Mouse (Mus musculus) heart, embryonic 16.5 days (tissue): ENCODE data around the gene Med9. TPM values are rescaled to one million over a fixed set of nuclear protein-coding genes. Genes with fewer than 3 reads are reported as not detected.

Source experiments
- ATAC-seq: fragments of 200-750 bp; cut with Nextera tagmentation; replicated peaks from 2 replicates; pipeline ENCODE4 v1.8.0; 2017; ENCODE audit warnings: moderate number of reproducible peaks; ENCODE audit not compliant: insufficient read depth, low FRiP score; ENCODE audit errors: extremely low read depth
- H3K27ac ChIP-seq: fragments of 300-500 bp; sonication (generic); 2 replicates; pipeline ENCODE4 v1.5.1; 2014; ENCODE audit warnings: mild to moderate bottlenecking, low read length, control low read depth, moderate library complexity
- H3K27me3 ChIP-seq: fragments of 300-500 bp; sonication (generic); 2 replicates; pipeline ENCODE4 v1.6.1; 2014; ENCODE audit warnings: low read length, mixed read lengths; ENCODE audit not compliant: control insufficient read depth, insufficient read depth
- H3K36me3 ChIP-seq: fragments of 300-500 bp; sonication (generic); 2 replicates; pipeline ENCODE4 v1.6.1; 2014; ENCODE audit not compliant: control insufficient read depth, insufficient read depth
- H3K4me1 ChIP-seq: fragments of 300-500 bp; sonication (generic); 2 replicates; pipeline ENCODE4 v1.6.1; 2014; ENCODE audit warnings: low read length, mixed read lengths; ENCODE audit not compliant: control insufficient read depth, insufficient read depth
- H3K4me2 ChIP-seq: fragments of 300-500 bp; sonication (generic); 2 replicates; pipeline ENCODE4 v1.6.1; 2014; ENCODE audit warnings: low read depth, mild to moderate bottlenecking, control low read depth, low read length
- H3K4me3 ChIP-seq: fragments of 300-500 bp; sonication (generic); 2 replicates; pipeline ENCODE4 v1.5.1; 2014; ENCODE audit warnings: mild to moderate bottlenecking, control low read depth, low read length
- H3K9ac ChIP-seq: fragments of 300-500 bp; sonication (generic); 2 replicates; pipeline ENCODE4 v1.6.1; 2014; ENCODE audit warnings: low read length, control low read depth
- H3K9me3 ChIP-seq: fragments of 300-500 bp; sonication (generic); replicated peaks from 2 replicates; pipeline ENCODE4 v1.6.1; 2016; ENCODE audit warnings: low read length; ENCODE audit not compliant: control insufficient read depth
- WGBS: fragments of 180-500 bp; shearing (Covaris S2); extraction: QIAGEN DNeasy Blood & Tissue Kit; methylation state at CpG from one replicate; pipeline ENCODE4 v1.1.7; 2014; 5-methylcytosine and 5-hydroxymethylcytosine counted together
- polyA plus RNA-seq: library from polyadenylated mRNA; unstranded; fragments of >200 nt; fragmentation: Nextera tagmentation; extraction: Ambion mirVana; gene quantifications from 2 replicates; pipeline ENCODE4 v1.2.1, GENCODE M21; 2015

The Med9 gene
- 44.0 and 45.6 TPM in 2 replicates for polyA plus RNA-seq

DNA sequence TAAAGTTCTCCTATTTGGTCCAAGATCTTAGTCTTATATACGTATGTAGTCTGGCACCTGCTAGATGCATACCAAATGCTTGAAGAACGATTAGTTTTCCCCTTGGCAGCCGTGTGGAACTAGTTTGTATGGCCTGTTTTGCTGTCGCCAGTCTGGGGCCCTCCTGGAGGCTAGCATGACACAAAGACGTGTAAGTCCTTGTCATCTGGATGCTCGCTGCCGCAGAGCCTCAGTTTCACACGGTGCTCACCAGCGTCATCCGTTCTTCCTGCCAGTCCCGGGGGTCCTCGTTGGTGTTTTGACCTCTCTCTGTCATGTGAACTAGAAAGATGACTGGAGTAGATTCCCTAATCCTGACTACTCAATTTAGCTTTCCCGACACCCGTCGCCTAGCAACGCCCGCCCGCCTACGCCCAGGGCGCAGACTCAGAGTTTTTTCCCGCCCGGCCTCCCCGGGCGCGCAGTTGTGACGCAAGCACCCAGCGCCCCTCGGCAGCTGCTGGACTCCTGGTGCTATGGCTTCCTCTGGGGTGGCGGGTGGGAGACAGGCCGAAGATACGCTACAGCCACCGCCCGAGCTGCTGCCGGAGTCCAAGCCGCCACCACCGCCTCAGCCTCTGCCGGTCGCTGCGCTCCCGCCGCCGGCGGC is at the start of gene Med9:
Med9 (plus strand) TSS at position 455 of the 649 bp plus-strand sequence.
- Histone ChIP-seq H3K4me1 (peaks cover 16% of the 10 kb centered on the region), H3K4me2 (peak within 1 kb of the TSS; percentile 85), H3K27me3 (no peaks in the 10 kb centered on the region), H3K9me3 (no peaks in the 10 kb centered on the region), H3K4me3 (peak within 1 kb of the TSS; percentile 76), H3K27ac (peak within 1 kb of the TSS; percentile 53), H3K9ac (peak within 1 kb of the TSS; percentile 90), H3K36me3 (no peaks in the 10 kb centered on the region)
- under 1% methylated on average over 43 of the region's 43 CpGs for WGBS
- peak; percentile 92 for ATAC-seq

DNA sequence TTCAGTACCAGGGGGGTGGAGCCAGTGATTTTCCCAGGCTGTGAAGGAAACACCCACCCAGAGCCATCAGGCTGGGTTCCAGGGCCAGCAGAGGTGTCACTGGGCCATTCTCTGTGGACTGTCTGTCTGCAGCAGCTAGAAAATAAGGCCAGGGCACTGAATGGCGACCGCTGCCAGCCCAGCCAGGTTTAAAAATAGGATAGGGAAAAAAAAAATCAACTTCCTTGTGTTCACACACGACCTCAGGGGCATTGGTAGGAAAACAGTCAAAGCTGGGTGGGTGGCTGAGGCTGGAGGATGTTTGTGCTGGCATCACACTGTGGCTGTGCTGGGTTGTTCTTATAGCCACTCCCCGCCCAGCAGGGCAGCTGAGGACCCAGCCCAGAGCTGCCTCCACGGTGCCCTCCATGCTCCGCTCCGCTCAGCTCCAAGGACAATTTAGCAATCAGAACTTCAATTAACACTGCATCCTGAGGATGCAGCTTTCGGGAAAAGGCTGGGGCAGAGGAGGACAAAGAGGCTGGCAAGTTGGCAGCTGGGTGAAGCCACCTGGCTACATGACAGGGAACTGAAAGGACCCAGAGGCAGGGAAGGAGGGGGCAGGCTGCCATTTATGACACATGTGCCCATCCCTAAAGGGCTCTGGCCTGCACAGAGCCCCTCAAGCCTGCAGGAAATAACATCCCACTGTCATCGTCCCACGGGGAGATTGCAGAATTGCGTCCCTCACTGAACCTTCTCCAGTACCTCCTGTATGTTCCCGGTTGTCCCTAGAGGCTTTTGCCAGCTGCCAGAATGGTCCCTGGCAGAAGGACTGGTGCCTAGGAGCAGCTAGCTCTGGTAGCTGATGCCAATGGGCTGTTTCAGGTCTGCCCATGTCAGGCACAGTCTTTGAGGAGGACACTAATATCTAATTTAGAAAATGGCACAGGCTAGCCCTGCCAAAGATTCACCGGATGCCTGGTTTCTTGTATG is 48.0 kb upstream of the Med9 start:
- Histone ChIP-seq H3K27ac (peak overlapping the region; percentile 60), H3K4me3 (no peak overlapping the region), H3K4me1 (peaks cover 29% of the 10 kb centered on the region), H3K4me2 (no peak overlapping the region), H3K36me3 (no peaks in the 10 kb centered on the region), H3K27me3 (no peaks in the 10 kb centered on the region), H3K9me3 (no peaks in the 10 kb centered on the region), H3K9ac (no peak overlapping the region; the same call in 1 of the 2 replicates)
- peak; percentile 29; the same call in 1 of the 2 replicates for ATAC-seq
- 43% methylated on average over 13 of the region's 13 CpGs for WGBS

DNA sequence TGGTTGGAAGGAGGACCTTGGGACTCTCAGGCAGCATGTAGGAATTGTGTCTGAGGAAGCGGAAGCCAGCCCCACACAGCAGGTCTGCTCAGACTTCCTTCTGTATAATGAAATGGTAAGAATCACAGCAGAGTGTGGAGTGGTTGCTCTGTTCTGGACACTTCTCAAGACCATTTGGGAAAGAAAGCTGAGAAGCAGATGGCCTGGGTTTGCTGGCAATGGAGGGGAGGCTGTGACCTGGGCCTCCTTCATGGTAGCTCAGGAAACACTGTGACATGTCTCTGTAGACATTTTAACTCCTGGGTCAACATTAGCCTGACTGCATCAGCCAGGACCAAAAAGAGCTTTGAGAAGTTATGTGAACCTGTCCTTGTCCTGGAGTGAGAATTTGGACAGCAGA is 47.0 kb upstream of the Med9 start:
- ATAC-seq: no peak
- Histone ChIP-seq H3K9me3 (no peaks in the 10 kb centered on the region), H3K4me2 (no peak overlapping the region), H3K4me1 (peaks cover 28% of the 10 kb centered on the region), H3K36me3 (no peaks in the 10 kb centered on the region), H3K9ac (no peak overlapping the region), H3K4me3 (no peak overlapping the region), H3K27ac (peak overlapping the region; percentile 3; the same call in 1 of the 2 replicates), H3K27me3 (no peaks in the 10 kb centered on the region)
- 83% methylated on average over 1 of the region's 1 CpGs for WGBS

DNA sequence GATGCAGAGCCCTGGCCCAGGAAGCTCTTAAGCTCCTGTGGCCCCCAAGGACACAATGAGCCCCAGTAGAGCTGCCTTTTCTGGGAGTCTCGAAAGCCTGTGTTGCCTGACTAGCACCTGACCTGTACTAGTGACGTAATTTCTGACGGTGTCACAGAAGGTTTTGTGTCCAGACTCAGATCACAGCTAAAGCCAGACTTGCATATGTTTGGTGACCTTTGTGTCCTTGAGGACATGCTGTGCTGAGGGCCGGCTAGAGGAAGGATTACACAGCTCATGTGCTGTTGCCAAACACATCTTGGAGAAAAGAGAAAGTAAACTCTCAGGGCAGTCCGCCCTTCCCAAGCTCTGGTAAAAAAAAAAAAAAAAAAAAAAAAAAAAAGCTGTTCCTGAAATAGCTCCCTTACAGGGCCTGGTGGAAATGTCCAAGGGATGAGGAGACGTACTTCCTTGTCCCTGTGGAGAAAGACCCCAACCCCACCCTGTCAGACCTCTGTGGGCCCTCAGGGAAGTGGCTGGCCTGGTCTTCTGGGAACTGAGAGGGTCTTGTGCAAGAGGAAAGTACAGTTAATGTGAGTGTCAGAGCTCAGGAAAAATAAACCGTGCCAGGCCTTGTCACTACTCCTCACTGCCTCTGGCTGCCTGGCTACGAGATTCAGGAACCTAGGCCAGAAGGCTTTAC is 45.8 kb upstream of the Med9 start:
- Histone ChIP-seq H3K9ac (peak overlapping the region; percentile 44; the same call in 1 of the 2 replicates), H3K27ac (peak overlapping the region; percentile 80), H3K4me2 (peak overlapping the region; percentile 17; the same call in 1 of the 2 replicates), H3K4me1 (peaks cover 28% of the 10 kb centered on the region), H3K9me3 (no peaks in the 10 kb centered on the region), H3K4me3 (no peak overlapping the region), H3K27me3 (no peaks in the 10 kb centered on the region), H3K36me3 (no peaks in the 10 kb centered on the region)
- whole genome bisulfite sequencing: 32% methylated on average over 8 of the region's 8 CpGs
- peak; percentile 37; the same call in 1 of the 2 replicates for ATAC-seq

DNA sequence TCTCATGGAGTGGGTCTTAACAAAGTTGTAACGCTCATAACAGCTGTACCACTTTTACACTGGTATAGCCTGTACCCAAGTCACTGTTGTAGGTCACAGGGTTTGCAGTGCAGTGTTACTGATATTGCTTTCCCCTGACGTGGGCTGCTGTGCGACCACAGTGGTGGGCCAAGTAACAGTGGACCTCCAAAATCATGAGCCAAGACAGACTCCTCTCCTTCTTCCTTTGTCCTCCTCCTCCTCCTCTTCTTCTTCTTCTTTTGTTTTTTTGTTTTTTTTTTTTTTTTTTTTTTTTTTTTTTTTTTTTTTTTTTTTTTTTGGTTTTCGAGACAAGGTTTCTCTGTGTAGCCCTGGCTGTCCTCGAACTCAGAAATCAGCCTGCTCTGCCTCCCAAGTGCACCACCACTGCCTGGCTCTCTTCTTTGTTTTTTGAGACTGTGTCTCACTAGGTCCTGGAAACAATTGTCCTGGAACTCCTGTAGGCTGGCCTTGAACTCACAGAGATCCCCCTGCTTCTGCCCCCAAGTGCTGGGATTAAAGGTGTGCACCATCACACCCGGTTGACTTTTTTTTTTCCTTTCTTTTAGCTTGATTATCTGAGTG is 41.4 kb upstream of the Med9 start:
- no peak overlapping the region for H3K9ac ChIP-seq
- H3K4me1 ChIP-seq: peaks cover 10% of the 10 kb centered on the region
- no peak overlapping the region for H3K27ac ChIP-seq
- H3K36me3 ChIP-seq: no peaks in the 10 kb centered on the region
- ATAC-seq: no peak
- no peaks in the 10 kb centered on the region for H3K27me3 ChIP-seq
- H3K9me3 ChIP-seq: no peaks in the 10 kb centered on the region
- 87% methylated on average over 5 of the region's 6 CpGs for WGBS
- no peak overlapping the region for H3K4me2 ChIP-seq
- H3K4me3 ChIP-seq: no peak overlapping the region

DNA sequence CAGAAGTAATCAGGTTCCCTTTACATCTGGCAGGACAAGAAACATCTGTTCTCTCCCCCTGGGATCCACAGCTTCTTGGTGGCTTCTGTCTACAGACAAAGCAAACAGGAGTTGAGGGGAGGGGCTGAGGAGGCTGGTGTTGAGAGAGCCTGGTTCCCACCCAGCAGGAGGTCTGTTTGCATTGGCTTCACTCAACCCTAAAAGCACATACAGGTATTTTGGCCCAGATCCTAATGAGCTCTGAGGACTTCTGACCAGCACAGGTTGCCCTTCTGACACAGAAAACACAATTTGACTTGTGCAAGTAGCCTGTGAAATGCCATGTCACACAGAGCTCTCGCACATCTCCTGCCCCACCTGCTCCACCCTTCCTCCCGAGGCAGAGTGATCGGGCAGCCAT is 39.6 kb upstream of the Med9 start:
- Histone ChIP-seq H3K9me3 (no peaks in the 10 kb centered on the region), H3K36me3 (no peaks in the 10 kb centered on the region), H3K9ac (no peak overlapping the region), H3K27me3 (no peaks in the 10 kb centered on the region), H3K4me3 (no peak overlapping the region), H3K4me1 (no peaks in the 10 kb centered on the region), H3K4me2 (no peak overlapping the region), H3K27ac (no peak overlapping the region)
- no peak for ATAC-seq
- 41% methylated on average over 3 of the region's 3 CpGs for WGBS

DNA sequence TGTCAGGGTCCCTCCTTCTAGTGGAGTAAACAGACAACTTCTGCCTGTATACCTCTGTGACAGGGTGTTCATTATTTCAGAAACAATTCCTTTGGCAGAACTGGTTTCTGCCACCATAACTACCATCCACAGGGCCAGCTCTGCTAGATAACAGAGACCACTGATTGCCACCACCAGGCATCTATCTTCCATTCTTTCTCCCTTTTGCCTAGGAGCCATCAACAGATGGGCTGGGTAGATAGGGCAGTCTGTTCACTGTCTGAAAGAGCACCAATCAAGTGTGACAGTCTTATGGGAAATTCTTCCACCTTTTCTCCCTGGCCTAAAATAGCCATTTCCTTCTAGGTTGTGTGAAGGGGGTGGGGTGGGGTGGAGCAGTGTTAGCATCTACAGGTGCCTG is 37.4 kb upstream of the Med9 start:
- Histone ChIP-seq H3K4me1 (0 out of 2 replicates have a peak, but pooled peaks cover 1% of the 10 kb centered on the region), H3K9me3 (no peaks in the 10 kb centered on the region), H3K27ac (no peak overlapping the region), H3K4me3 (no peak overlapping the region), H3K4me2 (no peak overlapping the region), H3K9ac (no peak overlapping the region), H3K36me3 (no peaks in the 10 kb centered on the region), H3K27me3 (no peaks in the 10 kb centered on the region)
- no peak for ATAC-seq

DNA sequence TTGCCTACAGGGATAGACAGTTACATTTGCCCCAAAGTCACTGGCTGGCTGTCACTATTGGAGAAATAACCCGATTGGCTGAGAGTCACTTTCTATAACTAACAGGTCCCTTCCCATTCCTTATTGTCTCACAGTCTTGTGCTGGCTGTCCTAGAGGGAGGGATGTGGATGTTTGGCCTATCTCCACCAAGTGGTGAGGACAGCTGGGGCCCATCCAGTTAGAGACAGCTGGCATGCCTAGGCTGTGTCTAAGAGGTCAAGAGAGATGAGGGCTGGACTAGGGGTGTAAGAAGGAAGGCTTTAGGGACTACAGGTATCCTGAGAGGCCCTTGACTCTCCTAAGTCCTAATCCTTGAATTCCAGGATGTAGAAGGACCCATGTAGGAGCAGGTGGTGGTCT is 36.5 kb upstream of the Med9 start:
- 80% methylated on average over 1 of the region's 1 CpGs for WGBS

More for the DNA sequence above, 36.5 kb upstream of the Med9 start:
- Histone ChIP-seq H3K27me3 (no peaks in the 10 kb centered on the region), H3K4me3 (no peak overlapping the region), H3K9me3 (no peaks in the 10 kb centered on the region), H3K27ac (no peak overlapping the region), H3K4me1 (0 out of 2 replicates have a peak, but pooled peaks cover 2% of the 10 kb centered on the region), H3K4me2 (no peak overlapping the region), H3K9ac (no peak overlapping the region), H3K36me3 (no peaks in the 10 kb centered on the region)
- ATAC-seq: no peak
